Mouse (Mus musculus): Measurements from ENCODE around the gene Slit3. TPM values are rescaled to one million over a fixed set of nuclear protein-coding genes. Genes with fewer than 3 reads are reported as not detected.

Slit3 gene
- polyA plus RNA-seq, 2 experiments: 0.20 to 0.23 TPM

- H3K36me3 ChIP-seq (replicated peaks; ENCODE audit: control insufficient read depth, insufficient read depth, low read depth): no peaks in the 10 kb centered on the region
- no peaks in the 10 kb centered on the region for H3K27me3 ChIP-seq (ENCODE audit: control insufficient read depth, insufficient read depth, low read length)
- H3K4me1 ChIP-seq (replicated peaks; ENCODE audit: control insufficient read depth in 2 of 2, insufficient read depth in 2 of 2, low read length in 1 of 2): no peaks in the 10 kb centered on the region
- DNase-seq (ENCODE audit: low read depth in 3 of 3, low spot score in 3 of 3) (no peak), ATAC-seq (ENCODE audit: insufficient read depth) (no peak)
- H3K9me3 ChIP-seq (ENCODE audit: control insufficient read depth, low read length): no peaks in the 10 kb centered on the region
- no peak overlapping the region for H3K4me2 ChIP-seq (ENCODE audit: low read depth)
- H3K27ac ChIP-seq: no peak overlapping the region
- no peak for TF ChIP-seq EP300 (IDR thresholded peaks at IDR 0.05; ENCODE audit: low read depth)
- no peak for TF ChIP-seq CTCF (IDR thresholded peaks at IDR 0.05; ENCODE audit: low read depth)
- WGBS (ENCODE audit: insufficient replicate concordance): 63% methylated on average over 5 of the region's 5 CpGs
- H3K9ac ChIP-seq (replicated peaks): no peak overlapping the region
- no peak overlapping the region for H3K4me3 ChIP-seq (ENCODE audit: insufficient read depth in 1 of 2, low read depth in 2 of 2, low read length in 2 of 2)
These were observed 221.5 kb downstream of the Slit3 start for GRCm38 (mm10) chr11:35342486-35342885.

- H3K4me1 ChIP-seq (replicated peaks; ENCODE audit: control insufficient read depth in 2 of 2, insufficient read depth in 2 of 2, low read length in 1 of 2): no peaks in the 10 kb centered on the region
- H3K27ac ChIP-seq: no peak overlapping the region
- WGBS (ENCODE audit: insufficient replicate concordance): 60% methylated on average over 13 of the region's 13 CpGs
- no peak for ATAC-seq (ENCODE audit: insufficient read depth)
- TF ChIP-seq CTCF (IDR thresholded peaks at IDR 0.05; ENCODE audit: low read depth) (no peak), EP300 (IDR thresholded peaks at IDR 0.05; ENCODE audit: low read depth) (no peak)
- H3K9me3 ChIP-seq (ENCODE audit: control insufficient read depth, low read length): no peaks in the 10 kb centered on the region
- H3K4me3 ChIP-seq (ENCODE audit: insufficient read depth in 1 of 2, low read depth in 2 of 2, low read length in 2 of 2): no peak overlapping the region
- no peak overlapping the region for H3K9ac ChIP-seq (replicated peaks)
- DNase-seq (ENCODE audit: low read depth in 3 of 3, low spot score in 3 of 3): no peak
- H3K4me2 ChIP-seq (ENCODE audit: low read depth): no peak overlapping the region
- no peaks in the 10 kb centered on the region for H3K27me3 ChIP-seq (ENCODE audit: control insufficient read depth, insufficient read depth, low read length)
- H3K36me3 ChIP-seq (replicated peaks; ENCODE audit: control insufficient read depth, insufficient read depth, low read depth): no peaks in the 10 kb centered on the region
These were observed 224.9 kb downstream of the Slit3 start for GRCm38 (mm10) chr11:35345696-35346480.

GRCm38 (mm10) chr11:35348099-35348498 lies 227.1 kb downstream of the Slit3 start:
- H3K27me3 ChIP-seq (ENCODE audit: control insufficient read depth, insufficient read depth, low read length): no peaks in the 10 kb centered on the region
- no peaks in the 10 kb centered on the region for H3K9me3 ChIP-seq (ENCODE audit: control insufficient read depth, low read length)
- H3K9ac ChIP-seq (replicated peaks): no peak overlapping the region
- H3K27ac ChIP-seq: no peak overlapping the region
- no peak overlapping the region for H3K4me3 ChIP-seq (ENCODE audit: insufficient read depth in 1 of 2, low read depth in 2 of 2, low read length in 2 of 2)
- H3K4me2 ChIP-seq (ENCODE audit: low read depth): no peak overlapping the region
- WGBS (ENCODE audit: insufficient replicate concordance): 36% methylated on average over 4 of the region's 4 CpGs
- TF ChIP-seq EP300 (IDR thresholded peaks at IDR 0.05; ENCODE audit: low read depth) (no peak), CTCF (IDR thresholded peaks at IDR 0.05; ENCODE audit: low read depth) (no peak)
- no peaks in the 10 kb centered on the region for H3K36me3 ChIP-seq (replicated peaks; ENCODE audit: control insufficient read depth, insufficient read depth, low read depth)
- ATAC-seq (ENCODE audit: insufficient read depth) (no peak), DNase-seq (ENCODE audit: low read depth in 3 of 3, low spot score in 3 of 3) (no peak)
- H3K4me1 ChIP-seq (replicated peaks; ENCODE audit: control insufficient read depth in 2 of 2, insufficient read depth in 2 of 2, low read length in 1 of 2): no peaks in the 10 kb centered on the region

- H3K27me3 ChIP-seq (ENCODE audit: control insufficient read depth, insufficient read depth, low read length): no peaks in the 10 kb centered on the region
- ATAC-seq (ENCODE audit: insufficient read depth) (no peak), DNase-seq (ENCODE audit: low read depth in 3 of 3, low spot score in 3 of 3) (no peak)
- H3K36me3 ChIP-seq (replicated peaks; ENCODE audit: control insufficient read depth, insufficient read depth, low read depth): no peaks in the 10 kb centered on the region
- no peak overlapping the region for H3K9ac ChIP-seq (replicated peaks)
- no peaks in the 10 kb centered on the region for H3K4me1 ChIP-seq (replicated peaks; ENCODE audit: control insufficient read depth in 2 of 2, insufficient read depth in 2 of 2, low read length in 1 of 2)
- TF ChIP-seq EP300 (IDR thresholded peaks at IDR 0.05; ENCODE audit: low read depth) (no peak), CTCF (IDR thresholded peaks at IDR 0.05; ENCODE audit: low read depth) (no peak)
- H3K9me3 ChIP-seq (ENCODE audit: control insufficient read depth, low read length): no peaks in the 10 kb centered on the region
- H3K27ac ChIP-seq: no peak overlapping the region
- no peak overlapping the region for H3K4me3 ChIP-seq (ENCODE audit: insufficient read depth in 1 of 2, low read depth in 2 of 2, low read length in 2 of 2)
- H3K4me2 ChIP-seq (ENCODE audit: low read depth): no peak overlapping the region
- WGBS (ENCODE audit: insufficient replicate concordance): 38% methylated on average over 4 of the region's 4 CpGs
These were observed 229.9 kb downstream of the Slit3 start for GRCm38 (mm10) chr11:35350968-35351367.

- no peak overlapping the region for H3K4me3 ChIP-seq (ENCODE audit: insufficient read depth in 1 of 2, low read depth in 2 of 2, low read length in 2 of 2)
- 19% methylated on average over 2 of the region's 2 CpGs for WGBS (ENCODE audit: insufficient replicate concordance)
- H3K9ac ChIP-seq (replicated peaks): no peak overlapping the region
- no peaks in the 10 kb centered on the region for H3K9me3 ChIP-seq (ENCODE audit: control insufficient read depth, low read length)
- no peak overlapping the region for H3K4me2 ChIP-seq (ENCODE audit: low read depth)
- no peaks in the 10 kb centered on the region for H3K27me3 ChIP-seq (ENCODE audit: control insufficient read depth, insufficient read depth, low read length)
- no peak for TF ChIP-seq CTCF (IDR thresholded peaks at IDR 0.05; ENCODE audit: low read depth)
- TF ChIP-seq EP300 (IDR thresholded peaks at IDR 0.05; ENCODE audit: low read depth): no peak
- no peaks in the 10 kb centered on the region for H3K36me3 ChIP-seq (replicated peaks; ENCODE audit: control insufficient read depth, insufficient read depth, low read depth)
- no peak overlapping the region for H3K27ac ChIP-seq
- ATAC-seq (ENCODE audit: insufficient read depth) (no peak), DNase-seq (ENCODE audit: low read depth in 3 of 3, low spot score in 3 of 3) (no peak)
- no peaks in the 10 kb centered on the region for H3K4me1 ChIP-seq (replicated peaks; ENCODE audit: control insufficient read depth in 2 of 2, insufficient read depth in 2 of 2, low read length in 1 of 2)
These were observed 230.4 kb downstream of the Slit3 start for GRCm38 (mm10) chr11:35351376-35351775.

All from liver, embryonic 14.5 days (tissue).